Mouse (Mus musculus): ENCODE measurements around the gene Sncb.

Gene Sncb

DNA sequence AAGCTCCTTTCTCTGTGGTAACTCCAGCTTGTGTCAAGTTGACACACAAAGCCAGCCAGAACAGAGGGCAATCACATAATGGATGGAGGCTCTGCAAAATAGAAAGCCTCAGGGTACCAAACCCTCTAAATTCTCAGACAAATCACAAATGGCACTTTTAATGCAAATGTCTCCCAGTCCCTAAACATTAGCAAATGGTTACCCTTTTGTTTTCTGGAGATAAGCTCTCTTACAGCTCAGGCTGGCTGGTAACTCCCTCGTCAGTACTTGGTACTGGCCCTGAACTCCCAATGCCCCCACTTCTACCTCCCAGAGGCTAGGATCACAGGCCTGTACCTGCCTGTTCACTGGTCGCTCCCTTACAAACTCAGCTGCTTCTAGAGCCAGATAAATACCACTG lies 16.8 kb upstream of the Sncb start:
- no peak for DNase-seq (ENCODE audit: low spot score)

DNA sequence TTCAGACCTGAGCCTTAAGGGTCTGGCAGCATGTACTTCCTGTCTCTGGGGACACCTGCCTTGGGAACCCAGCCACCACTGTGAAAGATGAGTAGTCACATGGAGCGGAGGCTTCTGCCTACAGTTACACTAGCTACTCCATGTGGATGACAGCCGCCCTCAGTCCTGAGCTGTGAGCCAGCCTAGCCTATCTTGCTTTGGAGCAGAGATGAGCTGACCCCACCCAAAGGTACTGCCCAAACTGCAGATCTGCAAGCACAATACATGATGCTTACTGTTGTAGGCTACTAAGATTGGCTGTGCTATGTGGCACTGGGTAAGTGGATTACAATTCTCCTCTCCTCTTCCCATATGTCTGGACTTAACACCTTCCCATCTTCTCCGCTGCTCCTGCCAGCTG lies 14.7 kb upstream of the Sncb start:
- DNase-seq (ENCODE audit: low spot score) = no peak

DNA sequence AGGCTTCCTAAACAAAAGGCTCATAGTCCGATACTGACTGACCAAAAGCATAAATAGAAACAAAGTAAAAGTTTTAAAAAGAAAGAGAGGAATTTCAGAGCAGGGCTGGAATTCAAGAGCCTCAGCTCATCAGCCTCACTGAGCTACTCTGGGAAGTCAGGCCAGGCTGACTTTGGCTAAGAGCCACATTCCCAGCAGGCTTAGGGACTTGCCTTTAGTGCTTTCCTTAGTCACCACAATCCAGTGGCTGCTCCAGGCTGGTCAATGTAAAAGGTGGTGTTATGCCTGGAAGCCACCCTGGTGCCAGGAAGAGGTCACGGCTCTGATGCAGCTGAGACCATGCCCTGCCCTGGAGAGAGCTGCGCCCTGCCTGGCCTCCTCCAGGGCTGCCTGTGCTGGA lies 14.2 kb upstream of the Sncb start:
- peak; percentile 70 for DNase-seq (ENCODE audit: low spot score)

DNA sequence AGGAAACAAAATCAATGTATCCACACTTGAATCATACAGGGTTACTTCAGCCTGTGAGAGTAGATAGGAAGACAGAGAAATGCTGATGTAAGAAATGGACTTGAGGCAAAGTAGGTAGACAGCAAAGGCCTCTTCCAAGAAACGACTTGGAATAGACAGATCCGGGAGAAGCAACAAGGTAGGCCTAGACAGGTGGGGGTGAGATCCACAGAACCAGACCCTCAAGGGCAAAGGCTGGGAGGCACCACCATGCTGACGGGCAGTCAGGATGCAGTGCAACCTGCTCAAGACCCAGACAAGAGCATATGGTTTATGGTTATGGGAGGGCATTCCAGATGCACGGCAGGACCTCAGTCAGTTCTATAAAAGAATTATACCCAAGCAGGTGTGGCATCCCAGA lies 617 bp upstream of the Sncb start:
- DNase-seq (ENCODE audit: low spot score) = no peak

DNA sequence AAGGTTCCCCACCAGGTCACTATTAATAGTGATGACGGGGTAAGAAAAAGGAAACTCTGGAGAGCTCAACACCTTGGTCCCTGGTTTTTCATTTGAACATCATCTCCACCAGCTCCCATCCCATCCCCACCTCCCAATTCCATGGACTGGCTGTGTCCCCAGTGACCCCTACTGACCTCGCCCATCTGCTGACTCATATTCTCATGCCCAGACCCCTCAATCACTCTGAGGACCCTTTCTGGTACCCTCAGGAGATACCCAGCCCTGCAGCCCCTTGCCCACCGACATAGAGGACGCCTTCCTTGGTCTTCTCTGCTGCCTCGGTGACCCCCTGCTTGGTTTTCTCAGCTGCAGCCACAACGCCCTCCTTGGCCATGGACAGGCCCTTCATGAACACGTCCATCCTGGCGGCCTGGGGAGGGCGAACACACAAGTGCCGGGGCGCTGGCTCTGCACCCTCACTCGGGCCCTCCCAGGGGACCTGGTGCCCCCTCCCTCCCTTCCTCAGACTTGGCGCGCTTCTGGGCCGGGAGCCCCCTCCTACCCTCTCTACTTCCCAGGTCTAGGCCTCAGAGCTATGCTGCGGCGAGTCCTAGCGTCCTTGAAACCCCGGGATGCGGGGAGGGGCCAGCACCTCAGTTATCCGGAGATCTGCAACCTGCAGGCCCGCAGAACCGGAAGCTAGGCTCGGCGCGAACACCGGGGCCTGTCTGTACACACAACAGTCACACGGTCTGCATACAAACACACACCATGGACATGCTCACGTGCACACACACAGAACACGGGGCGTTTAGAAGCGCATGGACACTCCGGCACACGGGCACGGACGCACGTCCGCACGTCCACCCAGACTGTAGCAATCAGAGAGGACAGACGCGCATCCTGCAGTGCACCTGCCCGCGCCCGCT lies 859 bp downstream of the Sncb start:
- DNase-seq (ENCODE audit: low spot score) = peak; percentile 47

DNA sequence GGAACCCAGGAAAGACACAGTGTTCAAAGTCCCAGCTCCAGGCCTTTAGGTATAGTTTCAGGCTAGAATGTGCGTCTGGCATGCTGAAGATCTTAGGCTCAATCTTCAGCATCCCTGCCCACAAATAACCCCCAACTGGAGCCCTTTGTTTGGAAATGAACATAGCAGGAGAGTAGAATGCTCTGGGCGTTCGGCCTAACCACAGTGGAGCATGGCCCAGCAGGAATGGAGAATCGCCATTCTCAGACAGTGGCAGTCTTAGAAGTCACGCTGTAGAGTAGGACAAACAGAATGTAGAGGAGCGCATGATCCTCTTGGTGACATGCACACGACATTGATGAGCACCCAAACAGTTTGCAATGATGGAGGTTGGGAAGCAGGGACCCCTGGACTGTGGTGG lies 5.5 kb downstream of the Sncb start:
- no peak for DNase-seq (ENCODE audit: low spot score)

DNA sequence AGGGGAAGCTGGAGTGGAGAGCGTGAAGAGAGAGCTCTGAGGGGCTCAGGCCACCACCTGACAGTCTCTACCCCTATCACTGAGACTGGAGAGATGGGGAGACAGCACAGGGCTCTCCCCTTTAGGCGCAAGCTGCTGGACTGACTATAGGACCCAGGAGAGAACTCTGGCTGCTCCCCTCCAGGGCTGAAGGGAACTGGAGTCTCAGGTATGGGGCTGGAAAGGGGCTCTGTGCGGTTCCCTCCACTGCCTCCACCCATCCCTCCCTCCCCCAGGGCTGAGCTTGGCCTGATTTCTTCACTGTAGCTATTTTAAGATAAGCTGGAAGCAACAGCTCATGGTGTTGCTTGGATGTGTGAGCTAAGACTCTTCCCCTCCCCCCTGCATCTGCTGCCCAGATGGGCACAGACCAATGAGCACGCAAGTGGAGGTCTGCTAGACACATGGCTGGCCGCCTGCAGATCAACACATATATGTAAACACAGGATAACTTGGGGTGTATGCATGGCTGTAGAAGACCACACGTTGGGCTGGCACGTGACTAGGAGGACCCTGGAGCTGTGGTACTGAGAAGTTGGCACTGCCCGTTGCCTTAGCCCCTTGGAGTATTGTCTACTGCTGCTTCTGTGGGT lies 6.1 kb downstream of the Sncb start:
- peak; percentile 89 for DNase-seq (ENCODE audit: low spot score)

DNA sequence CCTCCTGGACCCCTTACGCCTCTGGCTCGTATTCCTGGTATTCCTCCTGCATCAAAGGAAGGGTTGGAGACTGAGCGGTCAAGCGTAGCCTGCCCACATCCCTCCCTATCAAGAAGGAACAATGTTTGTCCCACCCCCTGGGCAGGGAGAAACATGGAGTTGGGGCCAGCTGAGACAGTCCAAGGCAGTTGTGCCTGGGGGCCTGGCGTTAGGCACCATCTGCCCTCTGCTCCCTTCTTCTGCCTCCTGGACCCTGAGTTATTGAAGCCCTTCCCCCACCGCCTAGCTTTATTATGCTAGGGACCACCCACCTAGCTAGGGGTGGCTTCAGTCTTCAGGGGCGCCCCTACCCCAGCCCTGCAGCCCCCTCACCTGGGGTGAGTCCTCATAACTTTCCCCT lies 6.9 kb downstream of the Sncb start:
- DNase-seq (ENCODE audit: low spot score) = no peak

DNA sequence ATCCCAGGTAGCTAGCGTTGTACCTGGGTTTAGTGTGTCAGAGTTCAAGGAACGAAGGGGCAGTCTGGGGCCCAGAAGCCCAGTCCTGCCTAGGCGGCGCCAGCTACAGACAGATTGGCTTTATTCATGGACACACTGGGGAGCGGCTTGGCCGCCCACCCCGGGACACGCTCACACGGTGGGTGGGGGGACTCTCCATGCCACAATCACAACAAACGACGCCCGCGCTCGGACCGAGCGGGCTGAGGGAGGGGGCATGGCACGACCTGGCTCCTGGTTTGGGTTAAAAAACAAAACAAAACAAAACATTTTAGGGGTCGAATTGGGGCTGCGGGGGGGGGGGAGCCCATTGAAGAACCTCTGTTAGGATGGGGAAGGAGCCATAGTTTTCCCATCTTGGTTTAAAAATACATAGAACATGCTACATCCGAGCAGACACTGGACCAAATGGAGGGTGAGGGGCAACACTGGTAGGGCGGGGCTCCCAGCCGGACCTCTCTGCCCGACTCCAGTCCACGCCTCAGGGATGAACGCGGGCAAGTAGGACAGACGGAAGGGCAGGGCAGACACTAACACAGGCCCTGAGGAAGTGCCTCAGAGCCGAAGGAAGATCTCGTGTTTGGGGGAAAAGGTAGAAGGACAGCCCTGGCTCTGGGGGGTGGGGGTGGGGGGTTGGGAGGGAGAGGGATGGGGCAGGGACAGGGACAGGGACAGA lies 7.5 kb downstream of the Sncb start:
- DNase-seq (ENCODE audit: low spot score) = no peak

DNA sequence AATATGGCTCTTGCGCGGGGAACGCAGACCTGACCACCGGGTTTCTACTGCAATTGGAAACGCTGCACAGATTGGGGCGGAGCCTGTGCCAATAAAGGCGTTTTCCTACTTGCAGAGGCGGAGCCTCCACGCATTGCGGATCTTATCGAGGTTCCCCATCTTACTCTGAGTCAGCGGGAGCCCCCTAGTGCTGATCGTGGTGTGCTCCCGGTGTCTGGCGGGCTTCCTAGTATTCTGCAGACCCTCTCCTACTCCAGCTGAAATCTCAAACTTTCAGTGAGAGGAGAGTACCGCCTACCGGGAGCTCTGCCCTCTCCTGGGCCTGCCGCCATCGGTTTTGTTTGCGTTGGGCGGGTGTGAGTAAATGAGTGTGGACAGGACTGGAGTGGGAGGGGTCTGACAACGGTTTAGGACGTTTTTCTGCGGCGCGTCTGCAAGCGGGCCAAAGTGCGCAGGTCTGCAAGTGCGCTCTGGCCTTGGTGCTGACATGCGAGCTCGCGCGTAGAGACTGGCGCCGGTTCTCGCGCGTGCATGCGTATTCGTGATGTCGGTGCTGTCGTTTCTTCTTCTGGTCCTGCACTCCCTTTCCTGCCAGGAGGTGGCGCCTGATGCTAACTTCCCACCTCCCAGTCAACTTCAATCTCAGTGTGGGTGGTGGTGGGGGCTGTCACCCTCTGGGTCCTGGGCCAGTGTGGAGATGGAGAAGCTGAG lies 8.2 kb downstream of the Sncb start:
- DNase-seq (ENCODE audit: low spot score) = peak; percentile 92

DNA sequence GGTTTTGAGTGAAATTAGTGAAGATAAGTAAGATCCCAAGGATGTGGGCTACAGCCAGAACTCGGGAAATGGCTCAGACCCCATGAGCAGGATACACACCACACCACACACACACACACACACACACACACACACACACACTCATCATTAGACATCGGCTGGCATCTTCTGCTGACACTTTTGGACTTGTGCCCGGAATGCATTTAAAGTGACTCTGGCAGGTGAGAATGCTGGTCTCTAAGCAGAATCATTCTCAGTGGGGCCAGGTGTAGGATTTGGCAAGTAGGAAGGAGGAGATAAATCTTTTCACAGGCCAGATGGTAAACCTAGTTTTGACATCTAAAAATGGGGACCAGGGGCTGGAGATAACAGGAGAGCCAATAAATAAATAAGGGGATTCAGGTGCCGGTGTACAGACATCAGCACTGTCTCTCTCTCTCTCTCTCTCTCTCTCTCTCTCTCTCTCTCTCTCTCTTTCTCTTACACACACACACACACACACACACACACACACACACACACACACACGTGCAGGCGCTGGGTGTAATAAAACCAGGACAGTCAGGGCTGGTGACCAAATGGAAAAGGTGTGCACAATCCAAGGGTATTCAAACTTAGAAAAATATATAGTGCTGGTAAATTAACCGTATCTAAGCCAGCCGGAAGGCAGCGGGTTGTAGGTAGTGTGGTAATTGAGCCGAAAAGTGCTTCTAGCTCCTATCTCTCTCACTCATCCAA lies 9.1 kb downstream of the Sncb start:
- no peak for DNase-seq (ENCODE audit: low spot score)

DNA sequence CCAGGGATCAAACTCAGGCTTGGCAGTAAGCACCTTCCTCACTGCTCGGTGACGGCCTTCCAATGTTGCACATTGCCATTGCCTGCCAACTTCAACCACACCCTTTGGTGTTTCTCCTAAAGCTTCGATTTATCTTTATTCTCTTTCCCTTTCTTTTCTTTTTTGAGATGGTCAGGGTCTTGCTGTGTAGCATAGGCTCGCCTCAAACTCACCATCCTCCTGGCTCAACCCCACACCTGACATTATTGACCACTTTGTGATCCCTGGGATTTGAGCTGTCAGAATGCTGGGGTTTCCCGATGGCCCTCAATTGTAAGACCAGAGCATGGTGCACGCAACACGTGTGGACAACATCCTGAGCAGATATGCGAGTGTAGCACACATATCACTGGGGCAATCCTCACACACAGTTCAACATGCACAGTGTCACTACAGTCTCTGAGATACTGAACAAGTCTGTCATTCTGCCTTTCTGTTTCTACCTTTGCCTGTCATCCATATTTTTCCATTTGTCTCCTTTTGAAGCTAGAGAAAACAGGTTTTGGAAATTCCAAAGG lies 10.2 kb downstream of the Sncb start:
- no peak for DNase-seq (ENCODE audit: low spot score)

DNA sequence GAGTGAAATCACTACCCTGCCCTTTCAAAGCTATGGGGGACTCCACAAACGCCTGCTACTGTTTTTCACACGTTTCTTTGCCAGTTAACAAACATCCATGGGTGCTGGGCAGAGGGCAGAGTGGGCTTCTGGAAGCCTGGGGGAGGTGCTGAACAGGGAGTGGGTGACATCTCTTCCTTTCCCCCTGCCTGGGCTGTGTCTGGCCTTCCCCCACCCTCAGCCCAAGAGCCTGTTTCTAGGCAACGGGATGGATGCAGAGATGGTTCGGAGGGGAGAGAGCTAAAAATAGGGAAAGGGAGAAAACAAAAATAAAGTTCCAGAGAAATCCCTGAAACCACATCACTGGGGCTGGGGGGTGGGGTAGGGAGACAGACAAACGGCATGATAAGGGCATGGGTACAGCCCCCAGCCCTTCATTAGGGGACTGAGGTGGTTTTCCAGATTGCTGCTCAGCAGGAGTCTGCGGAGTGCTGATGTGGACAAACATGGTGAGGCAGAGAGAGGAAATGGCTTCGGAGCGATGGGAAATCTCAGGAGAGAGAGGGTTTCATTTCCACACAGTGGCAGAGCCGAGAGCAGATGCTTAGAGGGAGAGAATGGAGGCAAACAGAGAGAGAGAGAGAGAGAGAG lies 11.1 kb downstream of the Sncb start:
- DNase-seq (ENCODE audit: low spot score) = no peak

DNA sequence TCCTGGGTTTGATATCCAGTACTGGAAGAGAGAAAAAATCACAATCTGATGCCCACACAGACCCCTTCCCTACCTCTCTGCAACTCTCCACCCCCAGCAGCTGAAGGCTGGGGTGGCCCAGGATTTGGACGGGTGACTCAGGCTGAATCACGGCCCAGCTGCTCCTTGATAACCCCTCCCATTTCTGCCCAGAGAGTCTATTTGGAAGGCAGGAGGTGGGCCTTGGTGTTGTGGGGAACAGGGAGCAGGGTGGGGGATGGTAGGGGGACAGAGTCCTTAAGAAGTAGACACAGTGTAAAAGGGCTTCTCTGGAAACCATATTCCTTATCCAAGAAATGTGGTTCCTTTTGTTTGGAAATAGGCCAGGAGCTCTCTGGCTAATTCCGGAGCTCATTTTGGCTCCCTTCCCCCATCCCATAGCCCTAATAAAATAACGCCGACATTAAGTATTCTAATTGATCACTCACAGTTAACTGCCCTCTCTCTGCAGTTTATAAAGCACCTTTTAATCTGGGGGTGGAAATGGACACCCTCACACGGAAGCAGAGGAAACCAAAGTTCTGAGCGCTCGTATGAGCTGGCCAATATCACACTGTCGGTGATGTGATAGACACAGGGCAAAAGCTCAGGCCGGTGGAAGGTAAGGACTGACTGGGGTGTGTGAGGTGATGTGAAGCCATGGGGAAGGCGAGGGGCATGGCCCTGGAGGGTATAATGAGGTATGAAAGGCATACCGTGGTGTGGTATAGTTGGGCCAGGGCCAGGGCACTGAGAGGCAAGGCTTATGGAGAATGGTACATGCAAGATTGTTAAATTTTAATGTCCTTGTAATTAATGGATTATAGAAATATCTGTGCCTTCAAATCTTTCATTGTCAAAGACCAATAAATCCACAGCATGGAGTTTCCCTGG lies 12.0 kb downstream of the Sncb start:
- DNase-seq (ENCODE audit: low spot score) = no peak

DNA sequence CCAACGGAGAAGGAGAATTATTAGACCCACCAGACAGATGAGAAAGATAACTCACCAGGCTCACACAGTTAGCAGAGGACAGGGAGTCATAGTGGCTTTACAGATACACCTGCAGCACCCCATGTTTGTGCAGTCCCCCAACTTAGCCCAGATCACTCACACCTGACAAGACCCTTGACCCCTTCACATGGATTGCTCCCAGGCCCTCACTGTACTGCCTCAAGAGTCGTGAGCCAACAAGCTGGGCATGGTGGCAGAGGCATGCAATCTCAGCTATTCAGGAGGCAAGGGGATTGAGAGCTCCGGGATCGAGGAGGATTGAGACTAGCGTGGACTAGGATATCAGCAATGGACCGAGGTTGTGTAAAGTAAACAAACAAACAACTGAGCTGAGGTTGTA lies 12.7 kb downstream of the Sncb start:
- no peak for DNase-seq (ENCODE audit: low spot score)

DNA sequence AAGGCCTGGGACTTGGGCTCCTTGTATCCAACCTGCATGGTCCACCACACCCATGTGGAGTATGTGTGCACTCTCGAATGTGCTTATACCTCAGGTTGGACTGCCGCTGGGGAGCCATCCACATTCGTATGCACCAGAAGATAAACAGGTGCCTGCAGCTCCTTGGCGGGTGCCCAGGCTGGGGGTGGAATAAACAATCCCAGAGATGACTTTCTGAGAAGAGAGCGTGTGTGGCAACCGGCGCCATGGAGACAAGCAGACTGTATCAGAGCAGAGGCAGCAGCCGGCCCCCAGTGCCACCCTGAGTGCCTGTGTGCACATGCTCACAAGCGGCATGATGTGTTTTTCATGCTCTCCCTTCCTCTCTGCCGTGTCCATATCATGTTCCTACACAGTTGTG lies 13.7 kb downstream of the Sncb start:
- DNase-seq (ENCODE audit: low spot score) = peak; percentile 93

DNA sequence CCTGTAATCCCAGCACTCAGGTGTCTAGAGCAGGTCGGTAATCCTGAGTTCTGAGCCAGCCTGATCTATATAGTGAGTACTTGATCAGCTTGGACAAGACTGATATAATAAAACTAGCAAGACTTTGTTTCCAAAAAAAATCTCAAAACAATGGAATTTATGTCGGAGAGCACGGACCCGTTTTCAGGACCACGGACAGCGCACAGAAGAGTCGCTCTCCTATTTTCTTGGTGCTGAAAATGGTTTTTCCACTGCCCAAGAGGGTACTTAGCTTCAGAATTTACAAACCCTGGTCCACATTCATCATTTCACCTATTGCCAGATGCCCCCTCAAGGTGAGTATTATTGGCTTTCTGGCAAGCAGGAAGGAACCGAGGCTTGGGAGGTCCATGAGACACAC lies 15.7 kb downstream of the Sncb start:
- DNase-seq (ENCODE audit: low spot score) = no peak

DNA sequence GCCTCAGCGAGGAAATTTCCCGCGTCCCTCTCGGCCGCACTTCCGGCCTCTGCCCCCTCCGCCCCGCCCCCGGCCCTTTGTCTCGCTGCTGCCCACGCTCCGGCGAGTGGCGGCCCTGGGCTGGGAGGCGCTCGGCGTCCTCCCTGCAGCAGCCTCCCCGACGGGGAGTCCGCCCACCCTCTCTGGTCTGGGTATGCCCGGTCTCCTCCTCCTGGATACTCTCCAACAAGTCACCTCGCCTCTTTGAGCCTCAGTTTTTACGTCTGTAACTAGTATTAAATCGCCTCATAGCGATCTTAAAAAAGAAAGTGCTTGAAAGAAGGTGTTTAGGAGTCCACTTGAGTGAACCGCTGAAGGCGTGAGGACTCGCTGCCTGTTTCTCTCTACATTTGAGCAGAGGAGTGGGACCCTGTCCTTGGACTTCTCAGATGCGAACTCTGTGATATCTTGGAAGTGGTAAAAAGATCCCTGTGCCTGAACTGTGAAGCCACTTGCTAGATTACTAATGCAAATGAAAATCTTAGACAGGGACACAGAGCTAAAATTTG lies 16.5 kb downstream of the Sncb start, which contains the start of gene Gprin1:
Gene Gprin1, minus strand, starts transcription at position 11 of the 548 bp plus-strand sequence.
- no peak for DNase-seq (ENCODE audit: low spot score)
